Mouse (Mus musculus) heart, adult 8-10 months (tissue): Measurements from ENCODE around the gene Tgfbr3. TPM values are rescaled to one million over a fixed set of nuclear protein-coding genes. Genes with fewer than 3 reads are reported as not detected.

ENCODE experiments used
- DNase-seq: peaks from one replicate; pipeline ENCODE4 v3.0.0; 2022; ENCODE audit warnings: low spot score
- total RNA-seq, 4 experiments: library from RNA; stranded (reverse); gene quantifications; 2 replicates each; pipeline ENCODE4 v1.2.4; 2022

Gene Tgfbr3
- total RNA-seq, 4 experiments from 2014 or later: 38.5 to 48.2 (median 44.6) TPM

DNA sequence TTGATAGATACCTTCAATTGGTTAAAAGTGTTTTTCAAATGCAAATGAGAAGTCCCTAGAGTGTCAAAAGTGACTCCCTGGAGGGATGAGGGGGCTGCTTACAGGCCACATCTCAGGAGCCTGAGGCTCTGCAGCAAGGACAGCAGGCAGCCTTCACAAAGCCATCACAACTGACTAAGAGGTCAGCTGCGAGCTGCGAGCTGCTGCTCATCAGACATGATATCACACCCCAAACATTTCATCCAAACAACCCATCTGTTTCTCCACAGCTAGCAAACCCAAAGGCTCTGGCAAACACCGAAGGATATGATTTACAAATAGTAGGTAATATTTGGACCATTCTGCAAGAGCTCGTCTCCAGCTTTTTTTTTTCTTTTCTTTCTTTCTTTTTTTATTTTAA lies 112.6 kb downstream of the Tgfbr3 start:
- no peak for DNase-seq

GRCm38 (mm10) chr5:107176196-107176595 lies 113.2 kb downstream of the Tgfbr3 start:
- DNase-seq: no peak

DNA sequence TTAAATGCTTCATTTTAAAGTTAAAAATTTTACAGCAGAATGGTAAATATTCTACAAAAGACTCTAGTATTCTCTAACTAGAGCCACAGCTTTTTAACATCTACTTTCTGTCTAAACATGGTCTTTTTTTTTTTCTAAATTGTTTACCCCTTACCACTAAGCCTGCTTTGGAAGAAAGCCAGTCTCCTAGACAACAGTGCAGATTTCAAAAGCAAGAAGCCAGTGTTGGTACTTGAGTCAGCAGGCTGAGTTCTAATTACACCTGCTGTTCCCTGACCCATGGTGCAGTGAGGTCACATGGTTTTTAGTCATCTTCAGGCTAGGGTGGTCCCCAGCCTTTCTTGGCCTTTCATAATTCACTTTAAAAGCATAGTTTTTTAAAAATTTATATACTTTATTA lies 115.2 kb downstream of the Tgfbr3 start:
- DNase-seq: no peak

DNA sequence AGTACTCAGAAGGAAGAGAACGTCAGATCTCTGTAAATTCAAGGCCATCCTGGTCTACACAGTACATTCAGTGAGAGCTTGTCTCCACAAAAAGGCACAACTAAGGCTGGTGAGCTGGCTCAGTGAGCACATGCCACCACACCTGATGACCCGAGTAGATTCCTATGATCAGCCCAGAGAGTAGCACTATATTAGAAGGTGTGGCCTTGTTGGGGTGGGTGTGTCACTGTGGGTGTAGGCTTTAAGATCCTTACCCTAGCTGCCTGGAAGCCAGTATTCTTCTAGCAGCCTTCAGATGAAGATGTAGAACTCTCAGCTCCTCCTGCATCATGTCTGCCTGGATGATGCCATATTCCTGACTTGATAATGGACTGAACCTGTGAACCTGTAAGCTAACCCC lies 115.9 kb downstream of the Tgfbr3 start:
- no peak for DNase-seq

- DNase-seq: no peak
These were observed 117.6 kb downstream of the Tgfbr3 start for GRCm38 (mm10) chr5:107171861-107172260.

DNA sequence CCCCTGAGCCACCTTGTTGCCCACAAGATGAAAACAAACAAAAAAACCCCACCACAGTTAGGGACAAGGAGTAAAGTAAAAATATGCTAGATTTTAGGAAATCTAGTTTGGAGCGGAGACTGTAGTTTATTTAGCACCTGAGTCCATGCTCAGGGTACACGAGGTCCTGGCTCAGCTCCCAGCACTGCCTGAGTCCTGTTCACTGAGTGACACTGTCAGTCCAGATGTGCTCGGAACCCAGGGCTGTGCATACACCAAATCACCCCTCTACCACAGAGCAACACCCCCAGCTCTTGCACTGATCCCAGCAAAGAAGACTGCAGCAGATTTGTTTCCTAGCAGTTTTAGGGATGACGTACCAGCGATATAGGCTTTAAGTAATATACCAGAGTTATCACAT lies 119.6 kb downstream of the Tgfbr3 start:
- no peak for DNase-seq

- peak; percentile 88 for DNase-seq
These were observed 121.5 kb downstream of the Tgfbr3 start for GRCm38 (mm10) chr5:107167872-107168300.

DNA sequence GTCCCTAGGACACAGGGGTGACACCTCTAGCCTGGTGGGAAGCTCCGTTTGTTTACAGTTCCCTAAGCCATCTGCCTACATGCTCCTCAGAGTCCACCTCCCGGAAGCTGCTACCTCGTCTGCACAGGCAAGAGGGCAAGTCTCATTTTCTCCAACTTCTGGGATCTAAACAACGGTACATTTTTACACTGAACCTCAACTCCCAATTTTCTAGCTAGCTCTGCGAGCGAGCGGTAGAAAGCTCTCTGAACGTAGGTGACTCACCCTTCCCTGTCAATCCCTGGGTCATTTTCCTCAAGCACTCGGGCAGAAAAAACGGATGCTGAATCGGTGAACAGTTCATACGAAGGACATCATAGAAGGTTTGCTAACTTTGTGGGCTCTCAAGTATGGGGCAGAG lies 122.1 kb downstream of the Tgfbr3 start:
- no peak for DNase-seq

DNA sequence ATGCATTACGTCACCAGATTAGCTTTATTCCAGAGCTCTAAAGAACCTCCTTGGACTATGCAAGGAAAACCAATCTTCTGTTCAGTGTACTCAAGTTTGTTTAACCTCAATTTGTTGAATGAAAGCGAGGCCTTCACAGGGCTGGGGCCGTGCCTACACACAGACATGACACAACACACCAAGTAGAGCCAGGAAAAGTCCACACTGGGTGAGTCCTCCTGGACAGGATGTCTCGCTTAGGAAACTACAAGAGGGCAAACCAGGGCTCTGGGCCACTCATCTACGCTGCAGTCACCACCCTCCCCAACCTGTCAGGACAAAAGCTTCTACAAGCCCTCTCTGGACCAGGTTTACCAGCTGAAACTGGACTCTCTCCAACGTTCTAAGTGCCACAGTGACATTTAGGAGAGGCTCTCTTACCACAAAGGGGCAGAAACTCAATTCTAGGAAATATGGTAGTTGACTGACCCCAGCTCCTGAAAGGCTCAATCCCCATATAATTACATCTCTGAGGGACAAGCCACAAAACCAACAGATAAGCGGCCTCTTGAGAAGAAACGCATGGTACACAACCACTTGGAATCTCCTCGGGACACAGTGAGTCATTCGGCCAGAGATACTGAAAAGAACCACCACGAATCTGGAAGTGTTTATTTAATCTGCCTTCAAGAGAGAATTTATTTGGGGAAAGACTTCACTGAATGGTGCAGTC lies 122.6 kb downstream of the Tgfbr3 start:
- peak; percentile 70 for DNase-seq

DNA sequence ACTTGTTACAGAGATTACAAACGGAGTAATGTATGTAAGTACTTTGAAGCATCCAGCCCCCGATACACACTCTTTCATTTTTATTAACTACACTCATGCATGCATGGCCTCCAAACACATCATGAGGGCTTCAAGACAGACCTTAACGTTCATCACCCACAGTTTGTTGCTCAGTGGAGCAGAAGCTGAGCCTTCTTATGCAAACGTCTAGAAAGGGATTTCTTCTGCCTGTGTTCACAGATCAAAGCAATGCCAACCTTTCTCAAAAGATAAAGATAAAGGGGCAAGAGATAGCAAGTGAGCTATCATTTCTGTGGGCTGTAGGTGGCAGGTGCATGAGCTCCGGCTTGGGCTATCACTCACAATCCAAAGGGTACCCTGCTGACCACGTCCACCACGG lies 123.7 kb downstream of the Tgfbr3 start:
- DNase-seq: no peak

GRCm38 (mm10) chr5:107165271-107165670 lies 124.2 kb downstream of the Tgfbr3 start:
- no peak for DNase-seq

- no peak for DNase-seq
These were observed 124.6 kb downstream of the Tgfbr3 start for GRCm38 (mm10) chr5:107164856-107165255.

DNA sequence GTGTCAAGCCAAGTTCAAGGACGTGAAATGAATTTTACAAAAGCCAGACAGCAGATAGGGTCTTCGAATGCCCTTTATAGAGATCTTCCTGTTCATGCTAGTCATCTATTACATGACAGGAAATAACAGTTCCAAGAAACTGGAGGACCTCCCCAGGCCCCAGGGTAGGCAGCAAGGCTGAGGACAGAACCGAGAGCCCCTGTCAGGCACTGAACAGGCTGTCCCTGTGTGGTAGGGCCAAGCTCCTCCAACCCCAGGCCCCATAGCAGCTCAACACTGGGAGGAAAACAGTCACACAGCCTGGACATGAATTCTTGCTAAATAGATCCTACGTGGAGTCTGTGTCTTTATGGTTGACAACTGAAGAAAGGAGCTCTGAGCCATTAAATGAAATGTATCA lies 125.3 kb downstream of the Tgfbr3 start:
- DNase-seq: no peak

DNA sequence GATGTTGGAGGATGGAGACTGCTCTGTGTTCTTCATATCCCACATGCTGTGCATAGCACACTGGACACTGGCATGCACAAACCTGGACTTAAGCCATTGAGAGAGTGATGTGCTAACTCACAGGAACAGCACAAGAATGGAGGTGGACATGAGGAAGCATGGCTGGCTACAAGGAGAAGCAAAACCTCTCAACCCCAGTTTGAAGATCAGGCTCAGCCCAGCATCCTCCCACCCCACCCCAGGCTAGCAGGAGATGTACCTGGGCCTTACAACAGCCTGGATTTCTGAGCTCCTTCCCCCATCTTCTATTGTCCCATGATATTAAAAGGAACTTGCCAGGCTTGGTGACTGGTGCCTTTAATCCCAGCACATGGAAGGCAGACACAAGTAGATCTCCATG lies 126.1 kb downstream of the Tgfbr3 start:
- DNase-seq: no peak

- no peak for DNase-seq
These were observed 126.6 kb downstream of the Tgfbr3 start for GRCm38 (mm10) chr5:107162812-107163211.

DNA sequence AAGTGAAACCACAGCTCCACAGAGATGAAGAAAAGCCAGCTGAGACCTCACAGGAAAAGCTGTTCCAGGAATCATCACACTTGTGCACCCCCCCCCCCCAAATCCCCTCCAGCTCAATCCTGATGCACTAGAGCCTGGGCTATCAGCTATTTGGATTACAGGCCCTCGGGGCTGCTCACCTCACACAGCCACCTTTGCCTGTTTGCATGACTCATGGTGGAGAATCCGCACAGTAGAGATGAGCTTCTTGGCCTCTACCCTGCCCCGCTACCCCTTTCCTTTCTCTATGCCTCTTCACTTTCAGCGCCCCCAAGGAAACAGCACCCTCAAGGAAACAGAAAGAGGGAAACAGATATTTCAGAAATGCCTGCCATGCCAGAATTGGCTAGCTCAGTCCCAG lies 127.1 kb downstream of the Tgfbr3 start:
- DNase-seq: no peak

- DNase-seq: peak; percentile 69
These were observed 129.2 kb downstream of the Tgfbr3 start for GRCm38 (mm10) chr5:107159914-107160890.

- DNase-seq: no peak
These were observed 130.8 kb downstream of the Tgfbr3 start for GRCm38 (mm10) chr5:107158531-107159178.

GRCm38 (mm10) chr5:107157384-107157783 lies 132.0 kb downstream of the Tgfbr3 start:
- no peak for DNase-seq

- no peak for DNase-seq
These were observed 133.3 kb downstream of the Tgfbr3 start for GRCm38 (mm10) chr5:107156096-107156495.

DNA sequence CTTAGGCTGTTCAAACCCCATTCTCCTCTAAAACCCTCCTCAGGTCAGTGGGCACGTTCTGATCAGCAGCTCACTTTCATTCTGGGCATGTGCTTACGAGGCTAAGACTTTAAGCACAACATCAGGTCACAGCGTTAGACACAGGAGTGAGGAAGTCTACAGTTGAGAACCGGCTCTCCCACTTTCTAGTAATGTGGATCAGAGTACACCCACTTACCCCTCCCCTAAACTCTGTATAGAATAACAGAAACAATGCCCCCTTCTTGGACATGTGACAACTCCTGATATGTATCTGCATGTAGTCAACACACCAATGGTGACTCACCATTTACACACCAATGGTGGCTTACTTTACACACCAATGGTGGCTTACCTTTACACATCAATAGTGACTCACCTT lies 136.4 kb downstream of the Tgfbr3 start:
- DNase-seq: no peak

DNA sequence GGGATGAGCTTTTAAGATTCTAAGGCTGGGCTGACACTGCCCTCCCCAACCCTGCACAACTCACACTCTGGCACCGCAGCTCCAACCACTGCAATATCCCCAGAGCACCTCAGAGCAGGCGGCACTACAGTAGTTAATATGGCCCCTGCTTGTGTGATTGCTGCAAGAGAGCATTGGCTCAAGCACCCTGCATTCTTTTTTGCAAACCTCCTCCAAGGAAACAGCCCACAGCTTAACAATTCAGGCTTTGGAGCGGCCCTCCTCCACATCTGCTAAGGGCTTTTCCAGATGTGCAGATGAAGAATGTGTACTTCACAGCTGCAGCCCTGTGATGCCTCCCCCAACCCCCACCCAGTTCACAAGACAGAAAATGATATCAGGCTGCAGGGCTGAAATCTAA lies 138.1 kb downstream of the Tgfbr3 start:
- DNase-seq: peak; percentile 86
